10 mouse cellular contexts compared by ENCODE assay signal in genomic region chr17:33953310-33953709, GRCm38 (mm10). TPM values are rescaled to one million over a fixed set of nuclear protein-coding genes. Genes with fewer than 3 reads are reported as not detected.
DNase-seq lines count a peak whose midpoint lies in the region; ATAC-seq and TF ChIP-seq lines count a peak whose summit lies in the region.
"Had no signal": no experiment of that assay in that cellular context is flagged by ENCODE, and none has a peak within 500 bp of the region (broad histone marks: within the 10 kb centered on the region; RNA-seq: fewer than 3 reads in every experiment).

No protein-coding gene starts in this region.

- TF ChIP-seq CTCF in liver, adult 2 months (IDR thresholded peaks at IDR 0.05; ENCODE audit: low read depth, low read length) = no peak

- peaks cover 16% of the 10 kb centered on the region for H3K36me3 ChIP-seq in liver, adult 2 months (ENCODE audit: control insufficient read depth, insufficient read depth, low read length)
- peaks cover 47% of the 10 kb centered on the region for H3K36me3 ChIP-seq in hindbrain, embryonic 12.5 days
- H3K36me3 ChIP-seq in myocyte (ENCODE audit: control insufficient read depth, insufficient read depth) = peaks cover 15% of the 10 kb centered on the region

- peak overlapping the region; percentile 28; the same call in 1 of the 2 replicates for H3K27ac ChIP-seq in liver, adult 2 months (replicated peaks; ENCODE audit: insufficient read depth, low read depth, low read length)
- no peak overlapping the region for H3K27ac ChIP-seq in hindbrain, embryonic 12.5 days

- peak; percentile 1 for DNase-seq in adrenal gland, adult 2 months
- no peak for DNase-seq in adrenal gland, adult 18-20 months (ENCODE audit: low spot score in 2 of 2)
- no peak for DNase-seq in liver, adult 2 months (ENCODE audit: extremely low read depth, low read depth, low spot score)
- DNase-seq in liver = no peak
- DNase-seq in thymus, postnatal 4 days = no peak
- DNase-seq in adrenal gland, postnatal 4 days (ENCODE audit: low spot score in 2 of 2) = no peak
- DNase-seq: cerebellum, postnatal 25 days; lung, adult 18-20 months had no signal

- no peak for ATAC-seq in hindbrain, embryonic 12.5 days (ENCODE audit: low FRiP score)

- H3K9ac ChIP-seq in liver, adult 2 months (ENCODE audit: low read depth, low read length) = no peak overlapping the region
- H3K9ac ChIP-seq in hindbrain, embryonic 12.5 days = 0 out of 2 replicates have a peak overlapping the region, but pooled peaks have one; percentile 19

- H3K4me3 ChIP-seq in liver, adult 2 months (ENCODE audit: insufficient read depth, low read depth, low read length) = no peak overlapping the region
- H3K4me3 ChIP-seq in hindbrain, embryonic 12.5 days = no peak overlapping the region
- H3K4me3 ChIP-seq in myocyte = peak overlapping the region; percentile 93

- WGBS in liver, adult 2 months = 68% methylated on average over 3 of the region's 3 CpGs
- WGBS in hindbrain, embryonic 12.5 days = 82% methylated on average over 3 of the region's 3 CpGs

- TF ChIP-seq POLR2A in liver, adult 2 months (IDR thresholded peaks at IDR 0.05; ENCODE audit: extremely low read depth, insufficient read depth, low read length) = no peak
- TF ChIP-seq POLR2A in myocyte (IDR thresholded peaks at IDR 0.05; ENCODE audit: insufficient read length, low read depth) = no peak

- H3K27me3 ChIP-seq in liver, adult 2 months (ENCODE audit: control insufficient read depth, insufficient read depth, low read length) = no peaks in the 10 kb centered on the region
- H3K27me3 ChIP-seq in hindbrain, embryonic 12.5 days = no peaks in the 10 kb centered on the region
- H3K27me3 ChIP-seq in myocyte (ENCODE audit: control insufficient read depth, insufficient read depth, insufficient read length) = no peaks in the 10 kb centered on the region

- no peak overlapping the region for H3ac ChIP-seq in myocyte (ENCODE audit: control insufficient read depth, insufficient read length)

- peak overlapping the region; percentile 73 for H3K4me2 ChIP-seq in hindbrain, embryonic 12.5 days (replicated peaks)
- H3K4me2 ChIP-seq in myocyte (ENCODE audit: low read depth) = peak overlapping the region; percentile 59

- H3K79me2 ChIP-seq in liver, adult 2 months (ENCODE audit: control insufficient read depth, insufficient read depth, low read length) = peaks cover 5% of the 10 kb centered on the region; the same call in 1 of the 2 replicates
- H3K79me2 ChIP-seq in myocyte (ENCODE audit: control insufficient read depth, insufficient read depth) = peaks cover 29% of the 10 kb centered on the region

- no peaks in the 10 kb centered on the region for H3K9me3 ChIP-seq in hindbrain, embryonic 12.5 days (replicated peaks)

- peaks cover 12% of the 10 kb centered on the region for H3K4me1 ChIP-seq in liver, adult 2 months (ENCODE audit: control insufficient read depth, insufficient read depth, low read length)
- H3K4me1 ChIP-seq in hindbrain, embryonic 12.5 days = peaks cover 65% of the 10 kb centered on the region

TF ChIP-seq in myocyte, 11 proteins besides CTCF, POLR2A, EP300 and RAD21:
- TF ChIP-seq MAX (IDR thresholded peaks at IDR 0.05; ENCODE audit: low read depth) (no peak), REST (IDR thresholded peaks at IDR 0.05; ENCODE audit: insufficient read depth, insufficient read length) (no peak), TCF3 (IDR thresholded peaks at IDR 0.05; ENCODE audit: insufficient read length, low read depth) (no peak), MYOD1 (IDR thresholded peaks at IDR 0.05; ENCODE audit: control insufficient read depth in 1 of 3, insufficient read length in 2 of 3, low read depth in 2 of 3) (no peak), E2F4 (IDR thresholded peaks at IDR 0.05; ENCODE audit: insufficient read depth) (no peak), USF1 (IDR thresholded peaks at IDR 0.05; ENCODE audit: low read depth) (no peak)
TF ChIP-seq in myocyte: peak in this region for 0.

RNA-seq across cellular contexts. Expression of gene B3galt4, which starts 2.0 kb away (rescaled TPM):
- total RNA-seq in adrenal gland, adult 2 months (2021) = 1 to 10 TPM; 4.0 to 6.5 TPM
- polyA plus RNA-seq in adrenal gland, adult 2 months (2012; rRNA removed) = 21.2 and 21.3 TPM in 2 replicates
- total RNA-seq in adrenal gland, adult 18-20 months (2021) = 1 to 10 TPM; 3.9 to 5.0 TPM
- total RNA-seq in liver, adult 2 months (2014; rRNA removed) = 0.54 and 0.55 TPM in 2 replicates
- 0.68 and 0.97 TPM in 2 replicates for polyA plus RNA-seq in liver, adult 2 months (2012; rRNA removed)
- polyA plus RNA-seq in hindbrain, embryonic 12.5 days (2016; fragmentation: Nextera tagmentation; extraction: Ambion mirVana) = 9.9 TPM in 2 replicates
- 1.2 TPM for polyA plus RNA-seq in myocyte (2012; fragmentation: generic; extraction: Trizol)
- total RNA-seq in adrenal gland, postnatal 4 days (2021) = 1 to 10 TPM; 7.1 to 7.2 TPM

RNA-seq across cellular contexts. Expression of gene Vps52, which starts 2.3 kb away (rescaled TPM):
- 10 to 100 TPM; 52.8 to 55.1 TPM for total RNA-seq in adrenal gland, adult 2 months (2021)
- polyA plus RNA-seq in adrenal gland, adult 2 months (2012; rRNA removed) = 88.4 and 107 TPM in 2 replicates
- total RNA-seq in adrenal gland, adult 18-20 months (2021) = 10 to 100 TPM; 51.1 to 53.5 TPM
- 10.5 and 10.9 TPM in 2 replicates for total RNA-seq in liver, adult 2 months (2014; rRNA removed)
- 31.1 and 40.6 TPM in 2 replicates for polyA plus RNA-seq in liver, adult 2 months (2012; rRNA removed)
- 65.0 and 65.9 TPM in 2 replicates for polyA plus RNA-seq in hindbrain, embryonic 12.5 days (2016; fragmentation: Nextera tagmentation; extraction: Ambion mirVana)
- 29.9 TPM for polyA plus RNA-seq in myocyte (2012; fragmentation: generic; extraction: Trizol)
- 10 to 100 TPM; 62.8 to 72.5 TPM for total RNA-seq in adrenal gland, postnatal 4 days (2021)

RNA-seq across cellular contexts. Expression of gene Rps18, which starts 2.5 kb away (rescaled TPM):
- 100 to 1,000 TPM; 541 to 790 TPM for total RNA-seq in adrenal gland, adult 2 months (2021)
- 153 and 176 TPM in 2 replicates for polyA plus RNA-seq in adrenal gland, adult 2 months (2012; rRNA removed)
- 100 to 1,000 TPM; 672 to 676 TPM for total RNA-seq in adrenal gland, adult 18-20 months (2021)
- 1,559 and 1,933 TPM in 2 replicates for total RNA-seq in liver, adult 2 months (2014; rRNA removed)
- 224 and 252 TPM in 2 replicates for polyA plus RNA-seq in liver, adult 2 months (2012; rRNA removed)
- 834 and 931 TPM in 2 replicates for polyA plus RNA-seq in hindbrain, embryonic 12.5 days (2016; fragmentation: Nextera tagmentation; extraction: Ambion mirVana)
- polyA plus RNA-seq in myocyte (2012; fragmentation: generic; extraction: Trizol) = 287 TPM
- total RNA-seq in adrenal gland, postnatal 4 days (2021) = 1,000 to 10,000 TPM; 1,180 to 1,281 TPM

RNA-seq across cellular contexts. Expression of gene Wdr46, which starts 12.8 kb away (rescaled TPM):
- total RNA-seq in adrenal gland, adult 2 months (2021) = 10 to 100 TPM; 35.4 to 38.4 TPM
- polyA plus RNA-seq in adrenal gland, adult 2 months (2012; rRNA removed) = 18.9 and 25.6 TPM in 2 replicates
- total RNA-seq in adrenal gland, adult 18-20 months (2021) = 10 to 100 TPM; 29.2 to 35.7 TPM
- 9.3 and 11.3 TPM in 2 replicates for total RNA-seq in liver, adult 2 months (2014; rRNA removed)
- 13.2 and 16.4 TPM in 2 replicates for polyA plus RNA-seq in liver, adult 2 months (2012; rRNA removed)
- 37.1 and 38.8 TPM in 2 replicates for polyA plus RNA-seq in hindbrain, embryonic 12.5 days (2016; fragmentation: Nextera tagmentation; extraction: Ambion mirVana)
- polyA plus RNA-seq in myocyte (2012; fragmentation: generic; extraction: Trizol) = 25.9 TPM
- 10 to 100 TPM; 35.1 to 35.2 TPM for total RNA-seq in adrenal gland, postnatal 4 days (2021)

RNA-seq across cellular contexts. Expression of gene Pfdn6, which starts 13.2 kb away (rescaled TPM):
- total RNA-seq in adrenal gland, adult 2 months (2021) = 100 to 1,000 TPM in 1 of 2 experiments, 10 to 100 TPM in 1; 69.7 to 100 TPM
- polyA plus RNA-seq in adrenal gland, adult 2 months (2012; rRNA removed) = 5.0 and 6.8 TPM in 2 replicates
- total RNA-seq in adrenal gland, adult 18-20 months (2021) = 10 to 100 TPM; 79.6 to 90.7 TPM
- total RNA-seq in liver, adult 2 months (2014; rRNA removed) = 37.9 and 40.8 TPM in 2 replicates
- 15.5 and 21.9 TPM in 2 replicates for polyA plus RNA-seq in liver, adult 2 months (2012; rRNA removed)
- 173 and 180 TPM in 2 replicates for polyA plus RNA-seq in hindbrain, embryonic 12.5 days (2016; fragmentation: Nextera tagmentation; extraction: Ambion mirVana)
- polyA plus RNA-seq in myocyte (2012; fragmentation: generic; extraction: Trizol) = 110 TPM
- total RNA-seq in adrenal gland, postnatal 4 days (2021) = 10 to 100 TPM; 96.5 to 98.1 TPM
